Mouse (Mus musculus) embryonic facial prominence, embryonic 13.5 days (tissue): ENCODE measurements around the gene Best2. TPM values are rescaled to one million over a fixed set of nuclear protein-coding genes. Genes with fewer than 3 reads are reported as not detected.
A peak's percentile ranks its signal among the peaks of the same experiment; 100 is the strongest.

ENCODE experiments used
- ATAC-seq: fragments of 200-750 bp; cut with Nextera tagmentation; 2 replicates; pipeline ENCODE4 v1.8.0; 2017; ENCODE audit warnings: low read depth; ENCODE audit not compliant: insufficient number of reproducible peaks, insufficient read depth, low FRiP score, low TSS enrichment
- H3K27ac ChIP-seq: fragments of 300-500 bp; sonication (generic); 2 replicates; pipeline ENCODE4 v1.5.1; 2015; ENCODE audit warnings: moderate library complexity, mild to moderate bottlenecking, inconsistent platforms
- H3K27me3 ChIP-seq: fragments of 300-500 bp; sonication (generic); 2 replicates; pipeline ENCODE4 v1.6.1; 2015; ENCODE audit warnings: mild to moderate bottlenecking, inconsistent platforms
- H3K36me3 ChIP-seq: fragments of 300-500 bp; sonication (generic); 2 replicates; pipeline ENCODE4 v1.6.1; 2015; ENCODE audit warnings: mild to moderate bottlenecking, inconsistent platforms
- H3K4me1 ChIP-seq: fragments of 300-500 bp; sonication (generic); 2 replicates; pipeline ENCODE4 v1.6.1; 2015; ENCODE audit warnings: inconsistent platforms
- H3K4me2 ChIP-seq: fragments of 300-500 bp; sonication (generic); 2 replicates; pipeline ENCODE4 v1.6.1; 2015; ENCODE audit warnings: moderate library complexity, mild to moderate bottlenecking, inconsistent platforms
- H3K4me3 ChIP-seq: fragments of 300-500 bp; sonication (generic); 2 replicates; pipeline ENCODE4 v1.5.1; 2015; ENCODE audit warnings: mild to moderate bottlenecking, inconsistent platforms
- H3K9ac ChIP-seq: fragments of 300-500 bp; sonication (generic); 2 replicates; pipeline ENCODE4 v1.6.1; 2015; ENCODE audit warnings: mild to moderate bottlenecking, inconsistent platforms
- H3K9me3 ChIP-seq: fragments of 300-500 bp; sonication (generic); 2 replicates; pipeline ENCODE4 v1.6.1; 2016; ENCODE audit warnings: inconsistent platforms
- WGBS: fragments of 180-500 bp; shearing (Covaris S2); methylation state at CpG from one replicate; pipeline ENCODE4 v1.1.7; 2015; ENCODE audit warnings: mixed read lengths; 5-methylcytosine and 5-hydroxymethylcytosine counted together
- polyA plus RNA-seq: library from polyadenylated mRNA; unstranded; fragments of >200 nt; fragmentation: Nextera tagmentation; extraction: Ambion mirVana; gene quantifications from 2 replicates; pipeline ENCODE4 v1.2.1, GENCODE M21; 2015

Best2 gene
- polyA plus RNA-seq, 1 experiment from 2014 or later: 0.14 TPM

DNA sequence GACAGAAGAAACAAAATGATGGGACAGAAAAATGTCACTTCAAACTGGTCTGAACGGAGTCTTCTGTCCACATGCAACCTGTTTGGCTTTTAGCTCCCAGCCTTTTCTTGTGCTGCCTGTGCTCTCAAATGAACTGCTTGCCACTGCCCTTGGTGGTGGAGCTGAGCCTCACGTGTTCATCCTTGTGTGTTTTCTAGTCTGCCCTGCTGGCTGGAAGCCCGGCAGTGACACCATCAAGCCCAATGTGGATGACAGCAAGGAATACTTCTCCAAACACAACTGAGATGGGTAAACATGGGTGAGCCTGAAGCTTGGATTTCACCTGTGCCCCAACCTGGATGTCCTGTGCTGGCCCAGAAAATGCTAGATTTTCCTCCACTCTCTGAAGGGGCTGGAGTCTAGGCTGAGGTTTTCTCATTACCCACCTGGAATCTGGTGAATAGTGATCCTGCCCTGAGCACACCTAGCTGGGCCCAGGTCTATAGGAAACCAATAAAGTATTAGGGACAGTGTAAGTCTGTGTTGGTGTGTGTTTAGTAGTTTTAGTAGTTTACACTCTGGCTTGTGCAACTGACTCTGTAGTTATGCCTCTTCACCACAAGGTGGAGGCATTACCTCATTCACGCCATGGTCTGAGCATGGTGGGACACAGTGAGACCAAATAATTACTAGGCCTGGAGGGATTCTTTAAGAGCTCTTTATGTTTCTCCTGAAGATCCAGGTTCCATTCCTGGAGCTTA, 40.4 kb downstream of the Best2 start:
- ATAC-seq: no peak
- WGBS: 66% methylated on average over 4 of the region's 4 CpGs
- no peaks in the 10 kb centered on the region for H3K9me3 ChIP-seq
- peaks cover 38% of the 10 kb centered on the region for H3K36me3 ChIP-seq
- peaks cover 59% of the 10 kb centered on the region for H3K4me1 ChIP-seq
- H3K4me2 ChIP-seq: no peak overlapping the region
- peaks cover 24% of the 10 kb centered on the region for H3K27me3 ChIP-seq
- H3K9ac ChIP-seq: no peak overlapping the region
- no peak overlapping the region for H3K4me3 ChIP-seq
- no peak overlapping the region; the same call in 1 of the 2 replicates for H3K27ac ChIP-seq

DNA sequence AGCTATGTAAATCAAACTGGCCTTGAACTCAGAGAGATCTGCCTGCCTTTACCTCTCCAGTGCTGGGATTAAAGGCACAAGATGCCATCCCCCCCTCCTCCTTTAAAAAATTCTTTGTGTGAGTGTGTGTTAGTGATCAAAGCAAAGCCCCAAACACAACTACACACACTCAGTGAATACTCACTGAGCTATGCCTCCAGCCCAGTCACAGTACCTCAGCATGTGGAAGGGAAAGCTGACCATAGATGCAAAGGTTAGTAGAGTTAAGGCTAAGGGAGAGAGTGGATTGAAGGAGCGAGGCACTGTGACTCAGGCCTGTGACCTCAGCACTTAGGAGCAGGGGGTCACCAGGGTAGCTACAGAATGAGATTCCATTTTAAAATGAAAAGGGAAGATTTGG, 41.3 kb downstream of the Best2 start:
- Histone ChIP-seq H3K36me3 (peaks cover 38% of the 10 kb centered on the region), H3K4me3 (no peak overlapping the region), H3K9me3 (no peaks in the 10 kb centered on the region), H3K27me3 (peaks cover 15% of the 10 kb centered on the region), H3K4me2 (no peak overlapping the region), H3K27ac (no peak overlapping the region), H3K4me1 (peaks cover 58% of the 10 kb centered on the region), H3K9ac (no peak overlapping the region)
- WGBS: 97% methylated on average over 1 of the region's 1 CpGs
- no peak for ATAC-seq

DNA sequence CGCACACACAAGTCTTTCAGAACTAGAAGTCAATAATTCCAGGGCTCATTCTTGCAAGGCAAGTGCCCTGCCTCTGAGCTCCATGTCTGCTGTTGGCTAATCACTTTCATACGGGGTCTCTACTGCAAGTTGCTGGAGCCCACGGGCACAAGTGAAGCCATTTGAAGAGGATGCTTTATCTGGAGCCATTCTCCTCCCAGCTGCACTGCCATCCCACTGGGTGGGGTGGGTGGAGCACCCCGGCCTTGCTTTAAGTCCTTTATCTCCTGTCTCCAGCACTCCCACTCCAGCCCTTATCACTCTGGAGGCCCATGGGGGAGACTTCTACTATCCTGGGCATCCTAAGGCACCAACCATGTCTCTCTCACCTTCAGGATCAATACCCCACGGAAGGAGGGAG, 43.4 kb downstream of the Best2 start:
- H3K4me3 ChIP-seq: peak overlapping the region; percentile 79
- H3K27me3 ChIP-seq: no peaks in the 10 kb centered on the region
- peak overlapping the region; percentile 93 for H3K9ac ChIP-seq
- H3K27ac ChIP-seq: peak overlapping the region; percentile 87; the same call in 1 of the 2 replicates
- 47% methylated on average over 5 of the region's 5 CpGs for WGBS
- peaks cover 54% of the 10 kb centered on the region for H3K4me1 ChIP-seq
- no peaks in the 10 kb centered on the region for H3K9me3 ChIP-seq
- peaks cover 38% of the 10 kb centered on the region for H3K36me3 ChIP-seq
- no peak for ATAC-seq
- H3K4me2 ChIP-seq: peak overlapping the region; percentile 94

DNA sequence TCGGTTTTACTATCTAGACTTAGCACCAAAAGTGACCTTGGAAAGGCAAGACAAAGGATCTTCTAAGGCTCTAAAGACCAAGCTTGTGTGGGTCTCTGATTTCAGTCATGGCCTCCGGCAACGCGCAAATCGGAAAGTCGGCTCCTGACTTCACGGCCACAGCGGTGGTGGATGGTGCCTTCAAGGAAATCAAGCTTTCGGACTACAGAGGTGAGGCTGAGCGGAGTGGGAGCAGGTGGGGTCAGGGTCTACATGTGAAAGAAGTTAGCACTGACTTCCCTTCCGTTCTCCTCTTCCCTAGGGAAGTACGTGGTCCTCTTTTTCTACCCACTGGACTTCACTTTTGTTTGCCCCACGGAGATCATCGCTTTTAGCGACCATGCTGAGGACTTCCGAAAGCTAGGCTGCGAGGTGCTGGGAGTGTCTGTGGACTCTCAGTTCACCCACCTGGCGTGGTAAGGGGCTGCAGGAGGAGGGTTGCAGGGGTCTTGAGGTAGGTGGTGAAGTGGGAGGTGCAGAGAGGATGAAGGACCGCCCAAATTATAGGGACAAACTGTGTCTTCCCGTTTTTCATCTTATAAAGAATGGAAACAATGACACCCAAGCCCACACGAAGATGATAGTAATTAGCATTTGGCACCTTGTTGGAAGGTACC, 44.1 kb downstream of the Best2 start:
- ATAC-seq: no peak
- 5% methylated on average over 21 of the region's 21 CpGs for WGBS
- peak overlapping the region; percentile 93 for H3K9ac ChIP-seq

DNA sequence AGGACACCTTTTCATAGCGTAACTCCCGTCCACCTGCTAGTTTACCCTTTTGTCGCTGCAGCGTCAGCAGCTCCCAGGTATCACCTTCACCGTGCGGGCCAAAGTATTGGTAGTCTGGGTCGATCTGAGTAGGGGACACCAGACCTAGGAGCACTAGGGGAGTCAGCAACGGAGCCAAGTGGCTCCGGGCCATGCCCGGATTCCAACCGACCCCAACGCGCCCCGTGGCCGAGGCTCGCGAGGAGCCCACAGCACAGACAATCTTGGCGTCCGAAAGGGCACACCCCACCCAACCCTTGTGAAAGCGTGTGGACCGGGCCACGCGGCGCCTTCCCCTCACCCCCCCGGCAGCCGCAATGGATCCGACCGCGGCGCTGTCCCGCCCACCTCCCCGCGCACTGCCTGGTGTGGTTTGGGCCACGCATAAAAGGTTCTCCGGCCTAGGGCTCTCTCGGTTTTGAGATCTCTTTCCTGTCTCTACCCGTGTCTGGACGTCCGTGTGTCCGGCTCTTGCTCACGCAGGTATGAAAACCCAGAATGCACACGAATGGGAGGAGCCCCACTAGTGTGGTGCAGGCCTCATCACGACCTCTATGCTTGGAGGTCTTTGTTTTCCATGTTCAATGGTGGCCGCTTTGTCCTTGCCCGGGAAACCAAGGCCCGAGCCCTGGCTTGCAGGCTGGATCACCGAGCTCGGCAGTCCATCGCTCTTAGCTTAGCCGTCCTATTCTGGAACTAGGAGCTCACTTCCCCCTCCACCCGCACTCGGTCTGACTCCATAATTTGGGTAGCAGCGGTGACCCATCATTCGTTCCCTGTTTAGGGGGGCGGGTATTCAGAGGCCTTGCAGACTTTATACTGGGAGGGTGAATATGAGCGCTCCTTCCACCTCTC, 44.8 kb downstream of the Best2 start, which contains the start of the genes Gm49661, Prdx2 and Rnaseh2a:
Gene Gm49661 (minus strand): TSS at position 193 of the 894 bp plus-strand sequence.
Gene Prdx2 (plus strand): TSS at position 347 of the 894 bp plus-strand sequence.
Gene Rnaseh2a (minus strand): TSS at position 527 of the 894 bp plus-strand sequence.
- Histone ChIP-seq H3K27ac (peak within 1 kb of the TSS; percentile 87), H3K9ac (peak within 1 kb of the TSS; percentile 93), H3K4me3 (peak within 1 kb of the TSS; percentile 79), H3K36me3 (peaks cover 38% of the 10 kb centered on the region), H3K9me3 (no peaks in the 10 kb centered on the region), H3K4me2 (peak within 1 kb of the TSS; percentile 94), H3K4me1 (peaks cover 54% of the 10 kb centered on the region), H3K27me3 (no peaks in the 10 kb centered on the region)
- peak; percentile 77 for ATAC-seq
- WGBS: under 1% methylated on average over 56 of the region's 56 CpGs

More for the DNA sequence above, 44.1 kb downstream of the Best2 start:
- Histone ChIP-seq H3K27ac (peak overlapping the region; percentile 87), H3K36me3 (peaks cover 38% of the 10 kb centered on the region), H3K9me3 (no peaks in the 10 kb centered on the region), H3K4me3 (peak overlapping the region; percentile 79), H3K4me2 (peak overlapping the region; percentile 94), H3K4me1 (peaks cover 52% of the 10 kb centered on the region), H3K27me3 (no peaks in the 10 kb centered on the region)

DNA sequence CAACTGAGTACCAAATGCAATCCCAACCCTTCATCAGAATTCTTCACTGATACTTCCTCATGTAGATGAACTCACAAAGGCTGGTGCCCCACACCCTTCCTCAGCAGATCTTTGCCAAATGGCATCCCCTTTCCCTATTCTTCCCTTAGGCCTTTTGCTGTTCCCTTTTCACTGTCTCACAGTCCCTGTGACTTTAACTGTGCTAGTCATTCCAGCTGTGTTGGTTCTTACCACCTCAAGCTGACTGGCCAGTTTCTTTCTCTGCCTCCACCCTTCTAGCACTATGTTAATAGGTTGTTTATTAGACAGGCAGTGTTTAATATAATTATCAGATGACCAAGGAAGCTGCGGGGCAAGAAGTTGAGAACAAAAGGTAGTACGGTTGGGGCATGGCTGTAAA, 45.7 kb downstream of the Best2 start:
- peak overlapping the region; percentile 87 for H3K27ac ChIP-seq
- WGBS: 20% methylated on average over 2 of the region's 2 CpGs
- no peaks in the 10 kb centered on the region for H3K27me3 ChIP-seq
- peaks cover 30% of the 10 kb centered on the region for H3K36me3 ChIP-seq
- H3K4me2 ChIP-seq: peak overlapping the region; percentile 94
- peak overlapping the region; percentile 79 for H3K4me3 ChIP-seq
- H3K9me3 ChIP-seq: no peaks in the 10 kb centered on the region
- peaks cover 47% of the 10 kb centered on the region for H3K4me1 ChIP-seq
- peak overlapping the region; percentile 93 for H3K9ac ChIP-seq
- ATAC-seq: no peak

DNA sequence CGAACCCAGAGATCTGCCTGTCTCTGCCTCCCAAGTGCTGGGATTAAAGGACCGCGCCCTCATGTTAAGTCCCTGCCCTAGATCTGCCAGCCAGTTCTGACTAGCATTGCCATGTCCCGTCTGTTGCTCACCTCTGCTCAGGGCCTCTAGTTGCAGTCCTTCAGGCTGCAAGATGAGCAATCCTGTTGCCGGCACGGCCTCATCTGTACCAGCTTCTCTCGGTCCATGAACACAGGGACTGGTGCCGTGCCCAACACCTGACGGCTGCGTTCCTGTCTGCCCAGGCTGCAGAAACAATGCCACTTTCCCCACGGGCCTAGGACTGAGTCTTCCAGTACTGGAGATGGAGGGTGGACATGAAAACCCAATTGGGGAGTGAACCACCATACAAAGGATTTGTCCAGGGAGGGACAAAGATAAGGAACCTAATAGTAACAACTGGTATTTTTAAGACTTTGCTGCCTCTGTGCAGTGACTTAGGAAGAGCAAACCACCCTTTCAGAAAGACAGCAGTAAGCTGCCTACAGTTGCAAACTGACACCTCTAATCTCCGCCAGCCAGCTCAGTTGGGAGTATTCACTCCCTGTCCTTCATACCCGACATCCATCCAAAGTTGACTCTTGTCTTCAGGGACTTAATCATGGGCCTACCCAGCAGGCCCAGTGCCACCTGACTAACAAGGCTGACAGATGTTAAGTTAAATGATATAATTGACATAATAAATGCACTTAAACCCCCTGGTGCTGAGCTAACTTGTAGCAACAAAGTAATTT, 46.6 kb downstream of the Best2 start:
- H3K27me3 ChIP-seq: no peaks in the 10 kb centered on the region
- H3K4me3 ChIP-seq: no peak overlapping the region
- H3K4me1 ChIP-seq: peaks cover 47% of the 10 kb centered on the region
- peak overlapping the region; percentile 94 for H3K4me2 ChIP-seq
- WGBS: 88% methylated on average over 13 of the region's 13 CpGs
- peaks cover 26% of the 10 kb centered on the region for H3K36me3 ChIP-seq
- no peaks in the 10 kb centered on the region for H3K9me3 ChIP-seq
- no peak overlapping the region for H3K9ac ChIP-seq
- H3K27ac ChIP-seq: no peak overlapping the region
- ATAC-seq: no peak

DNA sequence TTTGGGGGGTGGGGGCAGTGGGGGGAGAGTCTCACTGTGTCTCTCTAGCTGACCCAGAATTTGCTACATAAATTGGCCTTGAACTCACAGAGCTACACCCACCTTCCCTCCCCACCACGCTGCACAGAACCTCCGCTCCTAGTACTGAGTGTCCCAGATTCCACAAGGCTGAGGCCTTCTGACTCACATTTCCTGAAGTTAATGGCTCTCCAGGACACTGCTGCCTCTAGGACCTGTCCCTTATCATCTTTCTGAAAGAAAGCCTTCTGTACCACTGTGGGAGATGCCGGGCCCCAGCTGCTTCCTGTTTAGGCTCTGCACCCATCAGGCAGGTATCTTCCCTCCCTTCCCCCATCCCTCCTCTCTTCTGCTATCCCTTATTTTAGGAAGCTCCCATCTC, 47.7 kb downstream of the Best2 start:
- peaks cover 15% of the 10 kb centered on the region for H3K36me3 ChIP-seq
- no peaks in the 10 kb centered on the region for H3K27me3 ChIP-seq
- peak overlapping the region; percentile 94 for H3K4me2 ChIP-seq
- no peak for ATAC-seq
- H3K9ac ChIP-seq: no peak overlapping the region
- peaks cover 44% of the 10 kb centered on the region for H3K4me1 ChIP-seq
- peak overlapping the region; percentile 69; the same call in 1 of the 2 replicates for H3K4me3 ChIP-seq
- H3K9me3 ChIP-seq: no peaks in the 10 kb centered on the region
- 54% methylated on average over 3 of the region's 3 CpGs for WGBS
- peak overlapping the region; percentile 80 for H3K27ac ChIP-seq

DNA sequence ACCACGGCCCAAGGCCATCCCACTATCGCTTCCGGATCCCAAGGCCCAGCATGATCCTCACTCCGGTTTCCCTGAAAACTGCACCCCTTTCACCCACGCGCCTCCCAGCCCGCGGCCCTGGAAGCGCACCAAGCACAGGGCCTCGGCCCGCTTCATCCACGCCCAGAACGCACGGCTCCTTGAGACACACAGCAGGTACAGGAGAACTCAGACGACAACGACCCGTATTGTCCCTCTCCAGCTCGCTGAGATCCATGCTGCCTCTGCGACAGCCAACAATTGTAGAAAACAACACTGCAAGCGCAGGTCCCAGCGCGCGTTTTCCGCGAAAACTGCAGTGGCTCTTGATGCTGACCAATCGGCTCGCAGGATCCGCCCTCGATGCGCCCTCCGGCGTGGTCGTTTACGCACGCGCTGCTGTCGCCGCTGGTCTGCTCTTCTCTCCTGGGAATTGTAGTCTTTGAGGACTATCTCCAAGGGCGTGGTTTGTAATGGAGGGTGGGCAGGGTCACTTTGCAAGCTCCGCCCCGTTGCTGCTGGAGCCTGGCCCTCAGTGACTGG, 48.5 kb downstream of the Best2 start:
- peak overlapping the region; percentile 80 for H3K9ac ChIP-seq
- H3K36me3 ChIP-seq: peaks cover 12% of the 10 kb centered on the region; the same call in 1 of the 2 replicates
- peak overlapping the region; percentile 80 for H3K27ac ChIP-seq
- peak overlapping the region; percentile 94 for H3K4me2 ChIP-seq
- peak overlapping the region; percentile 69 for H3K4me3 ChIP-seq
- peak; percentile 73 for ATAC-seq
- H3K9me3 ChIP-seq: no peaks in the 10 kb centered on the region
- WGBS: 1% methylated on average over 41 of the region's 41 CpGs
- peaks cover 39% of the 10 kb centered on the region for H3K4me1 ChIP-seq
- no peaks in the 10 kb centered on the region for H3K27me3 ChIP-seq

DNA sequence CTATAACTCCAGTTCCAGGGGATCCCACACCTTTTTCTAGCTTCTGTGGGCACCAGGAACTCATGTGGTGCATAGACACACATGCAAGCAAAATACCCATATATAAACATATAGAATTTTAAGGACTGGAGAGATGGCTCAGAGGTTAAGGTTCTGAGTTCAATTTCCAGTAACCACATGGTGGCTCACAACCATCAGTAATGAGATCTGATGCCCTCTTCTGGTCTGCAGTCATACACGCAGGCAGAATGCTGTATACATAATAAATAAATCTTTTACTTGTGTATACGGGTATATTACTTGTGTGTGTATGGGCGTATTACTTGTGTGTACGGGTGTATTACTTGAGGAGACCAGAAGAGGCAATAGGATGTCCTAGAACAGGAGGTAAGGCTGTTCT, 50.4 kb downstream of the Best2 start:
- no peaks in the 10 kb centered on the region for H3K27me3 ChIP-seq
- no peak for ATAC-seq
- H3K9me3 ChIP-seq: no peaks in the 10 kb centered on the region
- 89% methylated on average over 4 of the region's 4 CpGs for WGBS
- H3K4me2 ChIP-seq: no peak overlapping the region
- H3K27ac ChIP-seq: no peak overlapping the region
- H3K4me1 ChIP-seq: peaks cover 33% of the 10 kb centered on the region
- peaks cover 23% of the 10 kb centered on the region for H3K36me3 ChIP-seq
- H3K9ac ChIP-seq: no peak overlapping the region
- H3K4me3 ChIP-seq: no peak overlapping the region
